8 mouse cellular contexts compared by ENCODE assay signal in genomic region chr12:110486852-110487251, GRCm38 (mm10). TPM values are rescaled to one million over a fixed set of nuclear protein-coding genes. Genes with fewer than 3 reads are reported as not detected.
DNase-seq lines count a peak whose midpoint lies in the region; ATAC-seq and TF ChIP-seq lines count a peak whose summit lies in the region.

No protein-coding gene starts in this region.

- H3K4me1 ChIP-seq in heart, embryonic 10.5 days: peaks cover 59% of the 10 kb centered on the region
- H3K4me1 ChIP-seq in forebrain, embryonic 15.5 days: peaks cover 41% of the 10 kb centered on the region
- peaks cover 32% of the 10 kb centered on the region for H3K4me1 ChIP-seq in liver, embryonic 16.5 days (ENCODE audit: control insufficient read depth, low read depth, low read length)
- peaks cover 10% of the 10 kb centered on the region for H3K4me1 ChIP-seq in cerebellum, adult 2 months (ENCODE audit: control insufficient read depth, insufficient read depth, low read length)

- H3K4me3 ChIP-seq in heart, embryonic 10.5 days: peak overlapping the region; percentile 83
- peak overlapping the region; percentile 61 for H3K4me3 ChIP-seq in forebrain, embryonic 15.5 days
- H3K4me3 ChIP-seq in liver, embryonic 16.5 days (ENCODE audit: low read depth, low read length): peak overlapping the region; percentile 69
- H3K4me3 ChIP-seq in cerebellum, adult 2 months (replicated peaks; ENCODE audit: insufficient read depth, low read depth, low read length): no peak overlapping the region

- peak overlapping the region; percentile 99; the same call in 1 of the 2 replicates for H3K27ac ChIP-seq in heart, embryonic 10.5 days
- peak overlapping the region; percentile 94; the same call in 1 of the 2 replicates for H3K27ac ChIP-seq in forebrain, embryonic 15.5 days (replicated peaks)
- no peak overlapping the region; the same call in 1 of the 2 replicates for H3K27ac ChIP-seq in liver, embryonic 16.5 days (ENCODE audit: low read length)
- no peak overlapping the region for H3K27ac ChIP-seq in cerebellum, adult 2 months (ENCODE audit: insufficient read depth, low read length)

- no peak for ATAC-seq in forebrain, embryonic 15.5 days (replicated peaks)
- no peak for ATAC-seq in liver, embryonic 16.5 days (ENCODE audit: low read depth)
- no peak for ATAC-seq in megakaryocyte progenitor cell, adult 5-6 weeks (replicated peaks; ENCODE audit: poor library complexity)

- H3K9ac ChIP-seq in forebrain, embryonic 15.5 days (replicated peaks): no peak overlapping the region
- peak overlapping the region; percentile 71 for H3K9ac ChIP-seq in liver, embryonic 16.5 days (ENCODE audit: low read depth, low read length)

- no peak for TF ChIP-seq POLR2A in cerebellum, adult 2 months (IDR thresholded peaks at IDR 0.05; ENCODE audit: borderline replicate concordance, insufficient read depth, low read length)

- H3K36me3 ChIP-seq in heart, embryonic 10.5 days: peaks cover 18% of the 10 kb centered on the region
- H3K36me3 ChIP-seq in forebrain, embryonic 15.5 days: peaks cover 6% of the 10 kb centered on the region; the same call in 1 of the 2 replicates
- H3K36me3 ChIP-seq in liver, embryonic 16.5 days (ENCODE audit: control insufficient read depth, insufficient read depth): no peaks in the 10 kb centered on the region; the same call in 1 of the 2 replicates

- no peak for DNase-seq in heart, embryonic 10.5 days (ENCODE audit: low spot score)
- no peak for DNase-seq in heart, postnatal 10 days
- DNase-seq in CD4-positive helper T cell, adult 2 months (ENCODE audit: low read depth, low spot score): peak; percentile 58
- no peak for DNase-seq in cerebellum, adult 2 months
- DNase-seq in urinary bladder, postnatal 4 days (ENCODE audit: low spot score in 2 of 2): no peak

- H3K27me3 ChIP-seq in heart, embryonic 10.5 days (ENCODE audit: insufficient read depth, poor library complexity, severe bottlenecking): no peaks in the 10 kb centered on the region
- no peaks in the 10 kb centered on the region for H3K27me3 ChIP-seq in forebrain, embryonic 15.5 days
- no peaks in the 10 kb centered on the region for H3K27me3 ChIP-seq in liver, embryonic 16.5 days (ENCODE audit: control insufficient read depth, insufficient read depth, low read depth, low read length)
- H3K27me3 ChIP-seq in cerebellum, adult 2 months (ENCODE audit: control insufficient read depth, insufficient read depth, low read length): no peaks in the 10 kb centered on the region

- H3K4me2 ChIP-seq in forebrain, embryonic 15.5 days (replicated peaks): peak overlapping the region; percentile 75
- peak overlapping the region; percentile 82 for H3K4me2 ChIP-seq in liver, embryonic 16.5 days (ENCODE audit: low read depth, low read length)

- TF ChIP-seq CTCF in cerebellum, adult 2 months (IDR thresholded peaks at IDR 0.05; ENCODE audit: borderline replicate concordance, insufficient read depth, low read depth, low read length): no peak

- WGBS in heart, embryonic 10.5 days: 85% methylated on average over 5 of the region's 5 CpGs
- 86% methylated on average over 5 of the region's 5 CpGs for WGBS in forebrain, embryonic 15.5 days
- WGBS in liver, embryonic 16.5 days (ENCODE audit: insufficient replicate concordance): 76% methylated on average over 5 of the region's 5 CpGs
- 62% methylated on average over 5 of the region's 5 CpGs for WGBS in cerebellum, adult 2 months

- no peaks in the 10 kb centered on the region for H3K9me3 ChIP-seq in heart, embryonic 10.5 days
- no peaks in the 10 kb centered on the region for H3K9me3 ChIP-seq in forebrain, embryonic 15.5 days
- H3K9me3 ChIP-seq in liver, embryonic 16.5 days (replicated peaks; ENCODE audit: control insufficient read depth, low read length): no peaks in the 10 kb centered on the region

- intact Hi-C loops in heart, postnatal 10 days (cut with DNase I): no loop called here

RNA-seq across cellular contexts. Expression of gene Ppp2r5c, which starts 39.9 kb away (rescaled TPM):
- polyA plus RNA-seq in heart, embryonic 10.5 days (2016; fragmentation: Nextera tagmentation; extraction: Ambion mirVana): 136 and 146 TPM in 2 replicates
- total RNA-seq in heart, postnatal 10 days (2021): 100 to 1,000 TPM; 112 to 124 TPM
- 137 TPM in 2 replicates for polyA plus RNA-seq in forebrain, embryonic 15.5 days (2015; fragmentation: Nextera tagmentation; extraction: Ambion mirVana)
- polyA plus RNA-seq in liver, embryonic 16.5 days (2015; fragmentation: Nextera tagmentation; extraction: Ambion mirVana): 59.4 and 65.0 TPM in 2 replicates
- polyA plus RNA-seq in cerebellum, adult 2 months (2012; rRNA removed): 117 and 136 TPM in 2 replicates
- 108 and 119 TPM in 2 replicates for total RNA-seq in megakaryocyte progenitor cell, adult 5-6 weeks (2015)
- total RNA-seq in megakaryocyte progenitor cell, adult 5-6 weeks (2017): 189 and 205 TPM in 2 replicates

Comparison
In these comparisons a context has a peak if more than half of its experiments do, and no peak if none do; other contexts are left out.
1. H3K27ac ChIP-seq: peak in heart, embryonic 10.5 days (single experiment) and forebrain, embryonic 15.5 days (single experiment); none in liver, embryonic 16.5 days (single experiment) and cerebellum, adult 2 months (single experiment).